Mouse (Mus musculus) stomach, embryonic 15.5 days (tissue): ENCODE measurements around the gene Spaca1. TPM values are rescaled to one million over a fixed set of nuclear protein-coding genes. Genes with fewer than 3 reads are reported as not detected.

Experiments
- polyA plus RNA-seq: library from polyadenylated mRNA; unstranded; fragments of >200 nt; fragmentation: Nextera tagmentation; extraction: Ambion mirVana; gene quantifications from 2 replicates; pipeline ENCODE4 v1.2.1, GENCODE M21; 2015

The Spaca1 gene
- polyA plus RNA-seq, 1 experiment from 2014 or later: 1.1 TPM

Other genes starting within 250 kb of the Spaca1 start
- gene Cnr1, start 125.6 kb downstream of the Spaca1 start, polyA plus RNA-seq: 2.7 and 3.6 TPM in 2 replicates